Mouse (Mus musculus) heart, embryonic 10.5 days (tissue): ENCODE measurements around the gene Tldc1. TPM values are rescaled to one million over a fixed set of nuclear protein-coding genes. Genes with fewer than 3 reads are reported as not detected.
A peak's percentile ranks its signal among the peaks of the same experiment; 100 is the strongest.

Experiments used
- DNase-seq: peaks from one replicate; pipeline ENCODE4 v3.0.0-alpha.2; 2017; ENCODE audit warnings: low spot score
- H3K27ac ChIP-seq: fragments of 300-500 bp; sonication (generic); 2 replicates; pipeline ENCODE4 v1.5.1; 2016; ENCODE audit warnings: mild to moderate bottlenecking
- H3K27me3 ChIP-seq: fragments of 300-500 bp; sonication (generic); 2 replicates; pipeline ENCODE4 v1.6.1; 2016; ENCODE audit warnings: mild to moderate bottlenecking; ENCODE audit not compliant: poor library complexity, insufficient read depth, severe bottlenecking
- H3K36me3 ChIP-seq: fragments of 300-500 bp; sonication (generic); 2 replicates; pipeline ENCODE4 v1.6.1; 2016; ENCODE audit warnings: mild to moderate bottlenecking, moderate library complexity
- H3K4me1 ChIP-seq: fragments of 300-500 bp; sonication (generic); 2 replicates; pipeline ENCODE4 v1.6.1; 2016; ENCODE audit warnings: mild to moderate bottlenecking
- H3K4me3 ChIP-seq: fragments of 300-500 bp; sonication (generic); 2 replicates; pipeline ENCODE4 v1.5.1; 2016; ENCODE audit warnings: mild to moderate bottlenecking, moderate library complexity
- H3K9me3 ChIP-seq: fragments of 300-500 bp; sonication (generic); 2 replicates; pipeline ENCODE4 v1.6.1; 2016; ENCODE audit warnings: mild to moderate bottlenecking, moderate library complexity
- WGBS: fragments of 180-500 bp; shearing (Covaris S2); methylation state at CpG from one replicate; pipeline ENCODE4 v1.1.7; 2016; 5-methylcytosine and 5-hydroxymethylcytosine counted together
- polyA plus RNA-seq: library from polyadenylated mRNA; unstranded; fragments of >200 nt; fragmentation: Nextera tagmentation; extraction: Ambion mirVana; gene quantifications from 2 replicates; pipeline ENCODE4 v1.2.1, GENCODE M21; 2016

The Tldc1 gene
- polyA plus RNA-seq, 1 experiment from 2014 or later: 14.5 TPM

DNA sequence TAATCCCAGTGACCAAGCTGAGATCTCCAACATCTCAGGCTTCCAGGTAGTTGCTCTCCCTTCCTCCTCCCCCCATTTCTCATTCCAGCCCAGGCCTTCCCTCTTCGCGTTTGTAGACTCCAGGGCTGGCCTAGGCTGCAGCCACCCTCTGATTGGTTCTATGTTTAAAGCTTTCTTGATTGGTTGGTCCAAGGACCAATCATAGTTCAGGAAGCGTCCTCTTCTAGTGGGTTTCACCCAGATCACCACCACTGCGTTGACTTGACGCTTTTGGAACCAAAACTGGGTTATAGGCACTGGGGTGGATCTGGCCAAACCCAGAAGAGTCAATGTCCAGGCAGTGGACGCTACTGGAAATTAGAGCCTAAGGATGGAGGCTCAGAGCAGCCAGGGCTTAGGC lies 55.9 kb downstream of the Tldc1 start:
- DNase-seq: no peak
- Histone ChIP-seq H3K9me3 (no peaks in the 10 kb centered on the region), H3K36me3 (no peaks in the 10 kb centered on the region), H3K27ac (peak overlapping the region; percentile 8; the same call in 1 of the 2 replicates), H3K27me3 (no peaks in the 10 kb centered on the region; the same call in 1 of the 2 replicates), H3K4me3 (no peak overlapping the region), H3K4me1 (peaks cover 56% of the 10 kb centered on the region)
- 51% methylated on average over 6 of the region's 6 CpGs for WGBS

DNA sequence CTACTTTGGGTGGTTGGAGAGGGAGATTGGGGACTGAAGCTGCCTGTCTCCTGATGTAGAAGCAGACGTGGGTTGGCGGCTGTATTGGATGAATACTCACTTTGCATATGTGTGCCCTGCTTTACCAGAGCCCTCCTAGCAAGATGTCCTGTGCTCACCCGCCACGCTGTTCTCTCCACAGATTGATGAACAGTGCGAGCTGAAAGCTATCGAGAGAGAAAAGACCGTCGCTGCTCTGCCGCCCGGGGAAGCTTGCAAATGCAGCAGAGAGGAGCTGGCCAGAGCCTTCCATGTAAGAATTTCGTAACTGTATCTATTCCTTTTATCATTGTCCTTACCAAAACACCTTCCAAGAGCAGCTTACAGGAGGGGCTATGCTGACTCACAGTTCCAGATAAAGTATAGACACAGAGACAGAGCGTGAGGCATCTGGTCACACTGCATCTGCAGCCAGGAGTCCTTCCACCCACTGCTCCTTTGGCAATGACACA lies 59.2 kb downstream of the Tldc1 start:
- Histone ChIP-seq H3K27me3 (peaks cover 5% of the 10 kb centered on the region; the same call in 1 of the 2 replicates), H3K27ac (no peak overlapping the region), H3K4me3 (no peak overlapping the region), H3K9me3 (no peaks in the 10 kb centered on the region), H3K36me3 (no peaks in the 10 kb centered on the region), H3K4me1 (peaks cover 54% of the 10 kb centered on the region)
- DNase-seq: no peak
- 62% methylated on average over 12 of the region's 12 CpGs for WGBS

DNA sequence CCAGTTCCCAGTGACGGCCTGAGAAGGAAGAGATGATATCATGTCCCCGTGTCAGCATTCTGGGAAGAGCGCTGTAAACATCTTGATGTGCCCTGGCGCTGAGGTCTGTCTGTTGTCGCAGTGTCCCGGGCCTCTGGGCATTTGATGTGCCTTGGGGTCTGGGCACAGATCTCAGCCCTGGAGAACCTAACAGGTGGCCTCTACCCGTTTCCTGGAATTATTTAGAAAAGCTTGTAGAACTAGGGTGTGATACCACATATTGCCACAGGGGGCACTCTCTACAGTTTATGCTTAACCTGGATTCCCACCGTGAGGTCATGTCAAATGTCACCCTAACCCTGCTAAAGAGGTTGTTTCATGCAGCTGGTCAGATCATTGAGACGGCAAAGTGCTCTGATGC lies 60.5 kb downstream of the Tldc1 start:
- Histone ChIP-seq H3K4me3 (no peak overlapping the region), H3K27ac (no peak overlapping the region), H3K36me3 (no peaks in the 10 kb centered on the region), H3K4me1 (peaks cover 41% of the 10 kb centered on the region), H3K9me3 (no peaks in the 10 kb centered on the region), H3K27me3 (peaks cover 11% of the 10 kb centered on the region; the same call in 1 of the 2 replicates)
- 58% methylated on average over 9 of the region's 9 CpGs for WGBS
- no peak for DNase-seq

DNA sequence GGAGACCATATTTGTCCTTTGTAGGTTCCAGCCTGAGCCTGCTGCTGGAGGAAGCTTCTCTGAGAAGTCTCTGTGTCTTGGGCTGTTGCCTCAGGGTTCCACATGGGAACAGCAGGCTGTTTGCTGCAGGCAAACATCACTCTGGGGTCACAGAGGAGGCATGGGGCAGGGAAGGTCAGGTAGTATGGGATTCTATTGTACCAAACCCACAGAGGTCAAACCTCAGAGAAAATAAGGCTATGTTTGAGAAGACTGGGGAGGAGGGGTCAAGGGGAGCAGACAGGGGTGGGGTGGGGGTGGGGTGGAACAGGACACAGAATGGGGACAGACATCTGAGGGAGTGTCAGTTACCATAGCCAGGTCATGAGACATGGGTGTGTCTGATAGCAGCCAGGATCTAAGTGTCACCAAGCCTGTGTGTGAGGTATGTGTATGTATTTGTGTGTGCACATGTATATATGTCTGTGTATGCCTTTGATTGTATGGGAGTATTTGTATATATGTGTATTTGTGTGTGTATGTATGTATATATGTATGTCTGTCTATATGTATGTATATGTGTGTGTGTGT lies 61.4 kb downstream of the Tldc1 start:
- Histone ChIP-seq H3K9me3 (no peaks in the 10 kb centered on the region), H3K4me1 (peaks cover 36% of the 10 kb centered on the region), H3K27ac (peak overlapping the region; percentile 56), H3K27me3 (peaks cover 15% of the 10 kb centered on the region; the same call in 1 of the 2 replicates), H3K36me3 (no peaks in the 10 kb centered on the region), H3K4me3 (no peak overlapping the region)
- no peak for DNase-seq

DNA sequence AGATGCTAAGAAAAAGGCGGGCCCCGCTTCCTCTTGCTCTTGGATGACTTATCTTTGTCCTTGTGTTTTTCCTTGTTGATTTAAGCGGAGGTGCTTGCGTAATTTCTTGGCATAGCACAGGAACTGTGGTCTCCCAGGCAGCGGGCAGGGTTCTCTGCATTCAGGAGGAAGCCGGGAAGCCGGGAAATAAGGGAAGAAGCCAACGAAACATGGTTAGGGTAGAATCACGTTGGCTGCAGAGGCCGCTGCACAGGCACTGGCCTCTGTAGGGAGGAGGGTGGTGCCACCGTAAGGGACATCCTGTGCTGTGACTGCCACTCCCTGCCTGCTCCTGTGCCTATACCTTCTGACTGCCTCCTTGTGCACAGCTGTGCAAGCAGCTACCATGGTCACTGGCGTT lies 63.0 kb downstream of the Tldc1 start:
- H3K4me1 ChIP-seq: peaks cover 30% of the 10 kb centered on the region
- peak overlapping the region; percentile 49; the same call in 1 of the 2 replicates for H3K27ac ChIP-seq
- no peaks in the 10 kb centered on the region for H3K9me3 ChIP-seq
- DNase-seq: no peak
- peaks cover 21% of the 10 kb centered on the region for H3K27me3 ChIP-seq
- no peaks in the 10 kb centered on the region for H3K36me3 ChIP-seq
- 60% methylated on average over 12 of the region's 12 CpGs for WGBS
- H3K4me3 ChIP-seq: no peak overlapping the region

DNA sequence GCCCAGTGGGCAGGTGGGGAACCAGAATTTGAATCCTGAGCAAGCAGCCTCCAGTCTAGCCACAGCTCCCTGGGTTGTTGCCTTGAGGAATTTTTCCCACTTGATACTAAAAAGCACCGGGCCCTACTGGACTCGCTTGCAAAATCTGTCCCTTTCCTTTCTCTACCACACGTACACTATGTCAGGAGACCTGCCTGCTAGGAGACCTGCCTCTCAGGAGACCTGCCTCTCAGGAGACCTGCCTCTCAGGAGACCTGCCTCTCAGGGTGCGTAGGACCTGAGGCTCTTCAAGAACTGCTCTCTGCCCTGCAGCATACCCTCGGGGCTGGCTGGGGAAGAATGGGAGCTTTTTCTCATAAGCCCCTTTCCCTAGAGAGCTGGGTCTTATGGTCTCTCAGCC lies 64.8 kb downstream of the Tldc1 start:
- Histone ChIP-seq H3K4me1 (peaks cover 35% of the 10 kb centered on the region), H3K27me3 (peaks cover 21% of the 10 kb centered on the region), H3K4me3 (no peak overlapping the region), H3K9me3 (no peaks in the 10 kb centered on the region), H3K36me3 (no peaks in the 10 kb centered on the region), H3K27ac (no peak overlapping the region)
- DNase-seq: no peak
- WGBS: 82% methylated on average over 5 of the region's 5 CpGs

DNA sequence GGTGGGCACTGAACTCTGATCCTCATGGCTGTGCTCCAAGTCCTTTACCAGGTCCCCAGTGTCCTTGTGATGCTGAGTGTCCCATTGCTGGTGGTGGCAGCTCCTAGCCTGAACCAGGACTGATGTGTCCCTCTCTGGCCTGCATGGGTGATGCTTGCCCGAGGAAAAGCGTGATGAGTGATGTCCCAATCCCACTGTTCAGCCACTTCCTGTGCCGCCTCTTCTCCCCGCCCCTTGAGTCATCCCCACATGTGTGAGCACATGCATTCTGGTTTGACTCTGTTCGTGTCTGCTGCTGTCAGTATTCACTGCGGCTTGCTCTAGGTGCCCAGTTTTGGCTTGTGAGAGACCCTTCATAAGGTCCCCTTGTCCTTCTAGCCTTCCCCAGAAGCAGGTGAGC lies 66.0 kb downstream of the Tldc1 start:
- no peaks in the 10 kb centered on the region for H3K9me3 ChIP-seq
- no peak for DNase-seq

More for the DNA sequence above, 66.0 kb downstream of the Tldc1 start:
- Histone ChIP-seq H3K4me1 (peaks cover 30% of the 10 kb centered on the region), H3K27me3 (peaks cover 21% of the 10 kb centered on the region), H3K36me3 (no peaks in the 10 kb centered on the region), H3K4me3 (no peak overlapping the region), H3K27ac (no peak overlapping the region)
- 66% methylated on average over 6 of the region's 6 CpGs for WGBS

Other genes with a start within 250 kb of the Tldc1 start
- gene Mbtps1, start 219.7 kb downstream of the Tldc1 start, polyA plus RNA-seq: 86.9 and 98.4 TPM in 2 replicates
- gene Hsdl1, start 203.2 kb downstream of the Tldc1 start, polyA plus RNA-seq: 35.3 and 47.9 TPM in 2 replicates
- 0.11 and 0.31 TPM in 2 replicates for gene Dnaaf1, start 203.2 kb downstream of the Tldc1 start, polyA plus RNA-seq
- 9.9 and 11.2 TPM in 2 replicates for gene Taf1c, start 173.2 kb downstream of the Tldc1 start, polyA plus RNA-seq
- gene Adad2, start 165.7 kb downstream of the Tldc1 start, polyA plus RNA-seq: 0.14 TPM in 1 of 2 replicates, not detected in the other
- not detected in 2 replicates for gene Kcng4, start 142.7 kb downstream of the Tldc1 start, polyA plus RNA-seq
- 1.3 and 1.6 TPM in 2 replicates for gene Wfdc1, start 112.1 kb downstream of the Tldc1 start, polyA plus RNA-seq
- 0.36 and 1.5 TPM in 2 replicates for gene Atp2c2, start 78.4 kb downstream of the Tldc1 start, polyA plus RNA-seq
- 55.7 and 62.0 TPM in 2 replicates for gene Cotl1, start 62.1 kb upstream of the Tldc1 start, polyA plus RNA-seq
- gene Klhl36, start 83.8 kb upstream of the Tldc1 start, polyA plus RNA-seq: 9.6 and 10.1 TPM in 2 replicates
- 155 and 187 TPM in 2 replicates for gene Usp10, start 131.9 kb upstream of the Tldc1 start, polyA plus RNA-seq
- 1.4 and 4.5 TPM in 2 replicates for gene Gm20388, start 132.4 kb upstream of the Tldc1 start, polyA plus RNA-seq
- 3.2 and 9.7 TPM in 2 replicates for gene Crispld2, start 214.0 kb upstream of the Tldc1 start, polyA plus RNA-seq